Mouse (Mus musculus) CH12.LX (cell line): ENCODE results near the gene Svs1.

Source experiments
- CHD2 ChIP-seq: IDR thresholded peaks from 2 replicates; pipeline ENCODE4 v1.6.1; 2011; ENCODE audit warnings: low read length, improper control_type of control experiment
- CTCF ChIP-seq, 2 experiments: IDR thresholded peaks in 1 of 2; conservative IDR thresholded peaks in 1 of 2; 2 replicates each; pipeline ENCODE4 v1.5.1; 2011 to 2012; ENCODE audit warnings: low read depth in 2 of 2, low read length in 2 of 2, improper control_type of control experiment in 1 of 2, inconsistent platforms in 1 of 2, mild to moderate bottlenecking in 1 of 2, moderate library complexity in 1 of 2
- EP300 ChIP-seq: IDR thresholded peaks from 2 replicates; pipeline ENCODE4 v1.6.1; 2011; ENCODE audit warnings: low read length, improper control_type of control experiment
- KAT2A ChIP-seq: IDR thresholded peaks from 2 replicates; pipeline ENCODE4 v1.6.1; 2012; ENCODE audit warnings: low read length, improper control_type of control experiment, inconsistent platforms; ENCODE audit not compliant: insufficient replicate concordance
- MEF2A ChIP-seq: IDR thresholded peaks from 2 replicates; pipeline ENCODE4 v1.6.1; 2014; ENCODE audit warnings: low read depth, mild to moderate bottlenecking, inconsistent platforms, low read length, improper control_type of control experiment, borderline replicate concordance
- PAX5 ChIP-seq: IDR thresholded peaks from 2 replicates; pipeline ENCODE4 v1.6.1; 2012; ENCODE audit warnings: low read length, inconsistent platforms, mixed read lengths
- POLR2A ChIP-seq: IDR thresholded peaks from 2 replicates; pipeline ENCODE4 v1.6.1; 2011; ENCODE audit warnings: low read depth, mild to moderate bottlenecking, improper control_type of control experiment, low read length
- SMC3 ChIP-seq: IDR thresholded peaks from 2 replicates; pipeline ENCODE4 v1.6.1; 2011; ENCODE audit warnings: low read depth, low read length, improper control_type of control experiment
- TBP ChIP-seq: conservative IDR thresholded peaks from 2 replicates; pipeline ENCODE4 v1.6.1; 2011; ENCODE audit warnings: low read depth, low read length, improper control_type of control experiment
- ZMIZ1 ChIP-seq: IDR thresholded peaks from 2 replicates; pipeline ENCODE4 v1.6.1; 2012; ENCODE audit warnings: low read depth, mild to moderate bottlenecking, inconsistent platforms, low read length, improper control_type of control experiment
- ZNF384 ChIP-seq: IDR thresholded peaks from 2 replicates; pipeline ENCODE4 v1.6.1; 2012; ENCODE audit warnings: low read depth, low read length, improper control_type of control experiment, inconsistent platforms

GRCm38 (mm10) chr6:49021141-49022012 is 34.7 kb downstream of the Svs1 start:
- no peak for TF ChIP-seq KAT2A
- TF ChIP-seq CTCF (conservative IDR thresholded peaks at IDR 0.05 in 1 of 2, IDR thresholded peaks at IDR 0.05 in 1 of 2; ENCODE audit: low read depth in 2 of 2, low read length in 2 of 2) = no peak
- TF ChIP-seq ZNF384 = no peak
- no peak for TF ChIP-seq POLR2A
- TF ChIP-seq PAX5 = no peak
- no peak for TF ChIP-seq CHD2
- TF ChIP-seq SMC3 = no peak
- TF ChIP-seq EP300 = no peak
- TF ChIP-seq TBP = no peak
- TF ChIP-seq MEF2A = no peak
- TF ChIP-seq ZMIZ1 = no peak
